Mouse (Mus musculus) CD4-positive helper T cell, adult 2 months (primary cell): ENCODE data around the gene Cebpg.

Source experiments
- DNase-seq: peaks from one replicate; pipeline ENCODE4 v3.0.0-alpha.2; 2012; ENCODE audit warnings: low read depth, missing footprints, low spot score

Cebpg gene

DNA sequence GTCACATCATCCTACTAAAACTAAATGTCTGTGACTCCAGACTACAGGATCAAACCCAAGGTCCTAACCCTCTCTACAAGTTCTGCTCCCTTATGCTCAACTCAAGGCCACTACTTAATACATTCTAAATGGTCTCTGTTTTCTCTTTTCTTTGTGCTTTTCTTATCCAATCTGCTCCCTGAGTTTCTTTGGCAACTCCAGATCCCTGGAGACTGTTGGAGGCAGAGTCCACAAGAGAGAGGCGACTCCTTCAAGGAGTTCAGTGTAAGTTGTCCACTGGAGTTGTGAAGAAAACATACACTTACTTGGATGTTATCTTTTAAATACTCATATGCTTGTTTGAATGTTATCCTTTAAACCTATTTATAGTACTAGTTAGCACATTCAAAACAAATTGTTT is 2.1 kb downstream of the Cebpg start:
- DNase-seq = no peak

DNA sequence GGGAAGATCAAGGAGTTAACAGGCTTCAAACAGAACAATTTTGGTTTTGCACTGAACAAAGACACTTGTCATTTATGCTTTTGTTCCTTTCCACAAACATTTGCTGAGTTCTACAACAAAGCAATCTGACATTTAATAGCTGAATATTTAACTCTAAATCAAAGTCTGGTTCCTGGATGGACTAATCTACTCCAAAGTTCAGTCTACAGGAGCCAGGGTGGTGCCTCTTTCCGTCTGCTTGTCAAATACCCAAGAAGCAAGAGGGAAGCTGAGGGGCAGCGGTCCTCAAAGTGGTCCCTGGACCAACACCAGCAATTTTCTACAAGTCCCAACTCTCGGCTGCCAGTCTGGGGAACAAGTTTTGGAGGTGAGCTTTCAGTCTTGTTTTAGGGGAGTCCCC is 3.2 kb downstream of the Cebpg start:
- DNase-seq = no peak

DNA sequence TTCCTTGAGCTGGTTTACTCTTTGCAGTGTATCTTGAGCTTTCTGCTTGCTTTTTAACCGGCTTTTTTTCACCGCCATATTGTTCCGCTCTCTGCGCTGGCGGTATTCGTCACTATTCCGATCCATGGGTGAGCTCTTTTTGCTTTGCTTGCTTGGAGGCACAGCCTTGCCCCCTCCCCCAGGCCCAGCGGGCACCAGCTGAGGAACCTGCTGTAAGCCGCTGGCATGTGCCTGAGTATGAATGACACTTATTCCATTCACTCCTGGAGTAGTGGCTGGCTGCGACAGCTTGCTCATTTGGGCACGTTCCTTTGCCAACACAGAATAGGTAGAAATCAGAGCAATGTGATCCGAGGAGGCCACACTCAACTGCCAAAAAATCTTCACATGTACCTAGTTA is 5.8 kb downstream of the Cebpg start:
- DNase-seq = no peak

DNA sequence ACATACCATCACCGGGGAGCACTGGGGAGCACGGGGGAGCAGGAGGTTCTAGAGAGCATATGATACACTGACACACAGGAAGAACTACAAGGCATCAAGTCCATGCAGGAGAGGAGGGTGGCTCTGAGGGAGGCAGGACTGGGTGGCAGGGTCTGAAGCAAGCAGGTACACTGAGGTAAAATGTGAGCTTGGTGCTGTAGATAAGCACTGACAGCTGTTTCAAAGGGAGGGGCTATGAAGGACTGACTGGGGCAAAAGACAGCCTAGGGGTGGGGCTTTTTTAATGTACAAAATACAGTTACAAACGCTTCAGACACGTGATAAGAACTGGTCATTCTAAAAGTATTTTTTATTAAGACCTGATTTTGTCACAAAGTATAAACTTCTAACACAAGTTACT is 10.3 kb downstream of the Cebpg start:
- DNase-seq = no peak

DNA sequence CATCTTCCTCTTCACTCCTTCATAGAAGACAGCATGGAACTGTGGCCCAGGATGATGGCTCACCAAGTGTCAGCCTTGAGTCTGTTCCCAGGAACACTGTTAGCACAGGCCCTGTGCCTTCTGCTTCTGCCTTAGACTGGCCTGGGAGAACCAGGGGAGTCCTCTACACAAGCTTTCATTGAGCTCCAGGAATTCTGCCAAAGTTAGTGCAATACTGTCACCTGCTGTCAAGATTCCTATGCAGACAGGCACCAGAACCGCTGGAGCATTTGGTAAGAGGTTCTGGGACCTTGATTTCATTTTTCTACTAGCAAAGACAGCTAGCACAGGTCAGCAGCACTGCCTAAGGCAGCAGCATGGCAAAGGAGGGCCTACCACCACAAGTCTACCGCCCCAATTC is 11.7 kb downstream of the Cebpg start:
- no peak for DNase-seq

DNA sequence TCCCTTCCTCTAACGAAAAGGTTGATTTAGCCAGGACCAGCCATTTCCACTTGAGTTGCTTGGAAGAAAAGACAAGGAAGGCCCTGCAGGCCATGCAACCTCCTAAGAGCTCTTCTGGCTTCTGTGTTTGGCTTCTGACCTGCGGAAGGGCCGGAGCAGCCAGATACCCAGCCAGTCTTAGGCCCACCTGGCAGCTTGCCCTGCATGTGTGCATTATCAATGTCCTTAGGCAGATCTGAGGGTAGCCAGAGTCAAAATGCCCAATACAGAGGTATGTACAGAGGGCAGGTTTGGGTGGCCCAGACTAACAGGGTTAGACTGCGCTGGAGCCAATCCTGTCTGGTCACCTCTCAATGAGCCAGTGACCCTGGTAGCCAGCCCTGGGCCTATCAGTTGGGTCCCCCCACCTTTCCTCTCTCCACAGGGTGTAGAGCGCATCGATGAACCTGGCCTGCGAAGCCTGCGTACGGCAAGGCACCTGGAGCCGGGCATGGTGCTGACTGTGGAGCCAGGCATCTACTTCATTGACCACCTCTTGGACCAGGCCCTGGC is 13.0 kb downstream of the Cebpg start:
- no peak for DNase-seq

DNA sequence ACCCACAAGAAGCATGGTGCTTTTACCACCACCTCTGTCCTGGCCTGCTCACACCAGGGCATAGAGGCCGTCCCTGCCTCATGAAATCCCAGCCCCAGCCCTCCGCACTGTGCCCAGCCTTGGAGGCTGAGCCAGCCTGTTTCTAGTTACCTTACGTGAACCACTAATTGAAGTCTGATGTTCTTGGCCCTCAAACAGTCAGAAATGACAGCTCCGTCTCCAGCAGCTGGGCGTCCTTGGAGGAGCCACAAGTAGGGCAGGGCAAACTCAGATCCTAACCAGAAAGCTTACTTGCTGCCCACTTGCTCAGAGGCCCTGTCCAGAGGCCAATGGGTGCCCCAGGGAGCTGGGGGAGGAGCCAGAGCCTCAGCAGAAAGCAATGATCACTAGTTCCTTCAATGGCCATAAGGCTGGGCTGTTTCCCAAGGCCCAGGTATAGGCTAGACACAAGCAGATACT is 13.6 kb downstream of the Cebpg start:
- no peak for DNase-seq

DNA sequence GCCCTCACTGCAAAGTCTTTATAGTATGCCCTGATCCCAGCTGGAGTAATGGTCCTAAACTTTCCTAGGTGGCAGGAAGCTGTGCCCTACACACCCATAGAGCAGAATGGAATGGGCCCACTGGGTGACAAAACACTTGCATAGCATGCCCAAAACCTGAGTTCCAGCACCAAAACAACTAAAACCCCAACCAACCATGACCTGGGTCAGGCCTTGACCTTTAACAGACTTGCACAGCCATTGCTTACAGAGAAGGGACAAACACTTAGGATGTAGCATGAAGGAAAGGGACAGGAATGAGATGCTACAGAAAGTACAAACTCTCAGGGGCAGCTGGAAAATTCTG is 14.2 kb downstream of the Cebpg start:
- no peak for DNase-seq

DNA sequence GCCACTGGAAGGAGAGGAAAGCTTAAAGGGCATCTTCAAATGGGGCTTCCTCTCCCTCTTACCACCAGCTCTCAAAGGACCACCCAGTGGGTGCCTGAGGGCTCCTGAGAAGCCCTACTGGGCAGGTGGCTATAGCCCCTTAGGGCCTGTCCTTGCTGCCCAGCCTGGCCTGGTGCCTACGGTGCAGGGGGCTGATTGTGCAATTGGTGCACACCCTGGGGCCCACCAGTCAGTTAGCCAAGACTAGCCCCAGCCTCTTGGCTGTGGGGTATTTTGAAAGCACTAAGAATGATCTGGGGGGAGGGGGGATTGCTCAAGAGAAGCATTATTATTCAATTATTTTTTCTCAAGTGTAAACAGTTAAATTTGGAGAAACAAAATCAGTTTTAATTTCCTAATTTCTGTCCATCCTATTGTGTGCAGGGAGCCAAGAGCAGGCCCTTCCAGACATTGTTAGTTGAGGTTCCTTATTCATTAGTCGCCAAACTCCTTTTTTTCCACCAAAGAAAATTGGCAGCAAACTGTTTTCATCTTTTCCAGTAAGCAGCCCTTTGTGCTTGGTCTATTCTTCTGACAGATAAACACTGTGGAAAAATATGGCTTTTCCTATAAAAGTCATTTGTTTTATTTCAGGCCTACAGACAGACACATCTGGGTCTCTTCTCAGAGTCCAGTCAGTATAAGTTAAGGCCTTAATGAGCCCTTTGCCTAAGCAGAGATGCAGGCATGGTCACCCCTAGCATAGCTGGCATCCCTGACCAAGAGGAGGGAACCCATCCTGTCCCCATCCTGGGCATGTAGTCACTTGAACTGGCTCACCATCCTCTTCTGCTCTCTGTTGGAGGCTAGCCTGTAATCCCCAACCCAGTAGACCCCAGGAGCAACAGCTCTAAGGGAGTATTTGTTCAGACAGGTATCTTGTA is 14.8 kb downstream of the Cebpg start:
- no peak for DNase-seq

DNA sequence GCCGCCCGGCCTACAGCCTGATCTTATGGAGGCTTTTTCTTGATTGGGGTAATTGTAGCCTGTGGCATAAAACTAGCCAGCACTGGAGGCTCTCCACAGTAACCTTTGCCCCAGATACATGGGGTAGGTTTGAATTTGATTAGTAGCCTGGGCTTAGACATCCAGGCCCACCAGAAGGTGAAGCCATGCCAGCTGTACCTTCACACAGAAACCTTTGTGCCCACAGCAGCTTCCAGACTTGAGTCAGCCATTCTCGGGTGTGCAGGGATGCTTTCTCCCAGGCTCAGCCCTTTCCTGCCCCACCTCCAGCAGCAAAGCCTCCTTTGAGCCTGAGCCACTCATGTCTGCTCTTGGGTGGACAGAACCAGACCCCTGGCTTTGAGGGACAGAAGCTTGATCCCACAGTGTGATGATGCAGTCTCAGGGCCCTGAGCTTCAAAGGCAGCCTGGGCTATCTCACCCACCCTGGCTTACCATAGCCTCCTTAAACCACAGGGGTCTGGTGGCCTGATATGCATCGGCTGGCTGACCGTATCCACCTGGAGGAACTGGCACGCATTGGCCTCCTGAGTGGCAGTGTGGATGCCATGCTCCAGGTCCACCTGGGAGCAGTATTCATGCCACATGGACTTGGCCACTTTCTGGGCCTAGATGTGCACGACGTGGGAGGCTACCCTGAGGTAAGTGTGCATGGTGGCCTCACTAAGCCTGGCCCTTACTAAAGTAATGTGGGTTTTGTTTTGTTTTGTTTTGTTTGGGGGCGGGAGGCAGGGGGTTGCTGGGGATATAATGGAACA is 16.0 kb downstream of the Cebpg start:
- no peak for DNase-seq

DNA sequence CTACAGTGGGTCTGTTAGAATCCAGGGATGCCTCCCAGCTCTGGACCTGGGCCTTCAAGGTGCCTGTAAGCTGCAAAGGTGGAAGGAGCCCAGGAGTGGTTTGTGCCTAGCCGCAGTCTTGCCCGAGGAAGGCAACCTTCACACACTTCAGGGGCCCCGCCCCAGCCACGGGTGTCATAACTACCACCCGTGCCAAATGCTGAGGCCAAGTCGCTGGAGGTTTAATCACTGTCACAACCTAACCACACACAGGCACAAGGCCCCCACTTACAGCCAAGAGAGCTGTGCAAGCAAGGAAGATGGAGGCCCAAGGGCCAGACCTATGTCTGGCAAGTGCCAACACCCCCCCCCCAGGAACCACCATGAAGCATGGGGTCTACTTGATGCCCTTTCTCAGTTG is 19.0 kb downstream of the Cebpg start:
- no peak for DNase-seq

DNA sequence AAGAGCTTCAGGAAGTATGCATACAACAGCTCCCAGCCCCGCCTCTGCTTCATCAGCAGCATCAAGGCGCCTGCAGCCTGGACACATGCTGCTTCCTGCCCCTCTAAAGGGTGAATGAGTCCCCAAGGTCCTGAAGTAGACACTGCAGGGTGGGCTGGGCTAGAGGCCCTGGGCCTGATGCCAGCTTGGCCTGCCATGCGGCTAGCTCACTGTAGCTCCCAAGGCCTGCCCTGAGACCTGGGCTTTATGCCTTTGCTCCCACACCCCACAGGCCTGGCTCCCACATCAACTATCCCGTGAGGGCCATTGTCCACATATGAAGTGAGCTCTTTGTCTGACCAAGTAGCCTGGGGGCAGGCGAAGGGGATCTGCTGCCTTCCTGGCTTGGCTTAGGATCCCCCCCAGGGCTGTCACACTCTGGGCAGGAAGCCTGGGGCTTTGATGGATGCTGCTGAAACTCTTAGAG is 20.1 kb downstream of the Cebpg start:
- DNase-seq = no peak

DNA sequence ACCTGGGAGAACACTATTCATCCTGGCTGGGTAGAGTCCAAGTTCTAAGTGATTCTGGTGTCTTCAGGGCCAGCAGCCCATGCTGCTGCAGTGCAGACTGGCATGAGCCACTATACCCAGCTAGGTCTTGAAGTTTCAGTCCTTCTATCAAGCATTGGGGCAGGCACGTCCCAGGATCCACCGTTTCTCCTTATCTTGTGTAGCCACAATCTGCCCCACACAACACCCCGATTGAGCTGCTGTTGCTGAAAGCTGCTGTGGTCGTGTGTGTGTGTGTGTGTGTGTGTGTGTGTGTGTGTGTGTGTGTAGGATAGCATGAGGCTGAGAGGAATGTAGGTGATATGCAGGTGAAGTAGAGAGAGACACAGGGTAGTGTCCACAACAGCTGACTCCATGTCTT is 20.8 kb downstream of the Cebpg start:
- DNase-seq = no peak

DNA sequence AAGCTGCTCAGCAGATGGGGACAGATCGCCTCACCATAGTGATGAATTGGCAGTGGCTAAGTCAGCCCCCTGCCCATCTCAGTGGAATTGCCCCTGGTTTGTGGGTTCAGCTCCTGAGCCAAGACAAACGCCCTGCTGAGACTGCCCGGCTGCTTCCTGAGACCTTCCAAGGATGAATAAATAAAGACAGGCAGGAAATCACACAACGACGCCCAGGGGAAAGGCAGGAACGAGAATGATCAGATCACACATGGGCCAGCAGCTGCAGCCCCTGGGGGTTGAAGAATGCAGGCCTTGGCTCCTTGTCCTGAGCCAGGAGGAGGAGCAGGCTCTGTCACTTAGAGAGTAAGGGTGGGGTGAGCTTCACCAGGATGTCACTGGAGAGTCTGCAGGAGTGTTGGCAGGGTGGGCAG is 21.2 kb downstream of the Cebpg start:
- no peak for DNase-seq

DNA sequence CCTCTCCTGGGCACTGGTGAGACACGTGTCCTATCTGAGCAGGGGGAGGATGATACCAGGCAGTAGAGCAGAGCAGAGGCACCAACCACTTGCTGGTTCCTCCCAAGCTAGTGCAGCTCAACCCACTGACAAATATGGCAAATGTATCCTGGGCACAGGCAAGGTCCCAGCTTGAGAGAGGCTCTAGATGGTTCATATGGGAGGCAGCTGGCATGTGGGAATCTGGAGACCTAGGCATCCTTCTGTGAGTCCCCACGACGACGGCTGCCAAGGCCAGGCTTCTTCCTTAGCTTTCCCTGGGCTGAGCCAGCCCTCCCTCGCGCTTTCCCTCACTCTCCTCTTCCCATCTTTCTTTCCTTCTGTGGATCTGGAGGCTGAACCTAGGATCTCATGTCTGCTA is 25.8 kb downstream of the Cebpg start:
- no peak for DNase-seq

DNA sequence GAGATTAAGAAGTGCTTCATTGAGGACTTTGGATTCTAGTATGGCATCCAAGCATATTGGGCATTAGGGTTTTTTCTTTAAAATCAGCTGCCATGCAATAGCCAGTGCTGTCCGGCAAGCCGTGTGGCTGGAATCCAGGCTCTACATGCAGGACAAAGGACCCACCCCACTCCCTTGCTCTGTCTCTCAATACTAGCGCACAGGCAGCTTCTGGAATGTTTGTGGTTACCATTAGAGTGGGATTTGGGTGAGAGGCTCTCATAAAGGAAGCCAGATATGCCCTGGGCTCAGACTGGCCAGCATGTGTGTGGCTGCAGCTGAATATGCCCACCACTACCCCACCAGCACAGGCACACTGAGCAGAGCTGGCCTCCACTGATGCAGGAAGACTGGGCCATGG is 26.7 kb downstream of the Cebpg start:
- DNase-seq = no peak

DNA sequence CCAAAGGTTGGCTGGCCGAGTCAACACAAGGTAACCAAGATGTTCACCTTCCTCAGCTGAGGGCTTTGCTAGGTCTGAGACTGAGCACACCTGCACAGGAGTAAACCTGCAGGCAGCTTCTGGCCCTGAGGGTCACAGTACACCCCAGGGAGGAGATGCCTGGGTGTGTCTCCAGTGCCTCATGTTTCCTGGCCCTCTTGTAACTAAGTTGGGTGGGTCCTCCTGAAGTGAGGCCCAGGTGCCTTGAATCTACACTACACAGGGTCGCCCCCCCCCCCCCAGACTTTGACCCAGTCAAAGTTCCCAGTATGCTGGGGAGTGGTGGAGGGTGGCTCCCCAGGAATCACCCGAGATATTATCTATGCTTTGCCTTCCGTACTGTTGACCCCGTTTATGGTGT is 27.1 kb downstream of the Cebpg start:
- DNase-seq = no peak

DNA sequence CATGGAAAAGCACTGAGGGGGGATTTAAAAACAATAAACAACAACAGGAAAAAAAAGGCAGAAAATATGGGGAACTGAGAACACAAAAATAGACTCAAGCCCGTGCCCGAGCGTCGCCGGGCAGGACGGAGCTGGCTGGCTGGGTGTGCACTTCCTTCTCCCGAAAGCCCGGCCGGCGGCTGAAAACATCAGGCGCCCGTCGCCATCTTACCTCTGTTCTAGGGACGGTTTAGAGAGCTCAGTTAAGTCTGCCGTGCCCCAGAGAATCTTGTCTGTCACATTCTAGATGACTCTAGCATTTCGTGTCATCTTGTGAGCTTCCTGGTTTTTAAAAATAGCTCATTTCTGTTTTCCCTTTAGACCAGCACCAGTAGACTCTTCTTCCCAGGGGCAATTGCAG is 27.8 kb downstream of the Cebpg start:
- DNase-seq = no peak

DNA sequence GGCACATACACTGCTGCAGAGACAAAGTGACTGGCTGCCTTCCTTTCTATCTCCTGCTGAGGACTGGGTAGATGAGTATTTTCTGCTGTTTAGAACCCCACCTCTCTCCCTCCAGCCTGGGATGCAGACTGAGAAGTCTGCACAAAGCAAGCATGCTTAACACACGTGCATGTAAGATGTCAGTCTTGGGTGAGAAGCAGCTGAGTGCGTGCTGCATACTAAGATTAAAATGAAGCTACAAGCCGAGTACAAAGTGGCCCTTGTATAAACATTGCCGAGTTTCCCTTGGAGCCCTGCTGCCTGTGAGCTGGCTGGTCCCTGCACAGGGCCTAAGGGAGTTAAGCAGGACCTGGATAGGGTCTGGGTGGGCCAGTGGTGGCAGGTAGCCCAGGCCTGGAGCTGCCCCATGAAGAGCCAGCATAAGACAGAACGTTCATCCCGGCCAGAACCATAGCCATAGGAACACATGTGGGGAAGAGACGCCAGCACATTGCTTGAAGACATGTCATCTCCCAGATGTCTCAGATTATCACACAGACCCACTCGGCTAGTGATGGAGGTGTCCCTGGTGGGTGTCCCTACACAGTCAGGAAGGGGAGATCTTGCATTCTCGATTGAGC is 28.5 kb downstream of the Cebpg start:
- DNase-seq = no peak

DNA sequence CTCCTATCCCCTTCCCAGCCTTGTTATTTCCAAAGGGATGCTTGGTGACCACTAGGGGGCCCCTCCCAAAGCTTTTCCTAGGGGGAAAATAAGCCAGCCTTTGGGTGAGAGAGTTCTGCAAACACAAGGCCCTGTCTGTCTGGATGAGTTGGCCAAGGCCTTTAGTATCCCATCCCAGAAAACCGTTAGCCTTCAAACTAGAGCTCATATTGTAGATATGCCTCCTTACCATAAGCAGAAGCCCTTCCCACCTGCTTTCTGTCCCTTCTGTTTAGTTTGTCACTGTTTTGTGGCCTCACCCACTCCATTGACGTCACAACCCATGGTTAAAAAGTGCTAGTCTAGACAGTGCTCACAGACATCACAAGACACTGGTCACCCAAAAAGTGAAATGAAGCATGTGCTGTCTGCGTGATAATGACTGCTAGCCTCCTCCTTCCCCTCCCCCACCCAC is 29.5 kb downstream of the Cebpg start:
- no peak for DNase-seq

DNA sequence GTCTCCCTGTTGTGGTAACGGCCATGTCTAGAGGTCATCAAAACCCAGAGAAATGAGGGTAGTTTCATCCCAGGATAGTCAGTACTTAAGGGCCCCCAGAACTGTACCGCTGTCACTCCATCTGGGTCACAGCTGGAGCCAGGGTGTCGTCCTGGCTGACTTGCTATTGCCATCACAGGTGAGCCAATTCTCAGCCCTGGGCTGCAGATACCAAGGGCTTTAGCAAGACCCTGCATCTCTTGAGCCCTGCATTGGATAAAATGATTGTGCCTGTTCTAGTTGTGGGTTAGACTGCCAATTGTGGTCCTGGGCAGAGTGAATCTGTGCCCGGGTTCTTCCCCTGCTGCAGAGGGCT is 30.1 kb downstream of the Cebpg start:
- DNase-seq = no peak
